Mouse (Mus musculus) limb, embryonic 11.5 days (tissue): Measurements from ENCODE around the gene Hypk. TPM values are rescaled to one million over a fixed set of nuclear protein-coding genes. Genes with fewer than 3 reads are reported as not detected.
"Not testable (repeated sequence)": the region's sequence is repeated elsewhere in the genome, so short reads cannot be mapped to it uniquely, and the experiment has no call there.

Experiments
- ATAC-seq: fragments of 200-750 bp; cut with Nextera tagmentation; 2 replicates; pipeline ENCODE4 v1.8.0; 2017; ENCODE audit warnings: low read depth; ENCODE audit not compliant: insufficient number of reproducible peaks, low FRiP score, low TSS enrichment
- DNase-seq: peaks from one replicate; pipeline ENCODE4 v3.0.0-alpha.2; 2015; ENCODE audit warnings: low spot score
- H3K27ac ChIP-seq: fragments of 300-500 bp; sonication (generic); replicated peaks from 2 replicates; pipeline ENCODE4 v1.5.1; 2014; ENCODE audit warnings: low read depth, mild to moderate bottlenecking, low read length
- H3K27me3 ChIP-seq: fragments of 300-500 bp; sonication (generic); 2 replicates; pipeline ENCODE4 v1.6.1; 2014; ENCODE audit warnings: mild to moderate bottlenecking, low read length, mixed read lengths; ENCODE audit not compliant: control insufficient read depth, insufficient read depth
- H3K36me3 ChIP-seq: fragments of 300-500 bp; sonication (generic); 2 replicates; pipeline ENCODE4 v1.6.1; 2014; ENCODE audit warnings: mild to moderate bottlenecking, low read length, moderate library complexity, mixed read lengths; ENCODE audit not compliant: control insufficient read depth, insufficient read depth
- H3K4me1 ChIP-seq: fragments of 300-500 bp; sonication (generic); 2 replicates; pipeline ENCODE4 v1.6.1; 2014; ENCODE audit warnings: low read length, mixed read lengths; ENCODE audit not compliant: control insufficient read depth, insufficient read depth
- H3K4me2 ChIP-seq: fragments of 300-500 bp; sonication (generic); 2 replicates; pipeline ENCODE4 v1.6.1; 2014; ENCODE audit warnings: low read depth, mild to moderate bottlenecking, moderate library complexity; ENCODE audit not compliant: severe bottlenecking
- H3K4me3 ChIP-seq: fragments of 300-500 bp; sonication (generic); 2 replicates; pipeline ENCODE4 v1.5.1; 2014; ENCODE audit warnings: low read depth, low read length
- H3K9ac ChIP-seq: fragments of 300-500 bp; sonication (generic); 2 replicates; pipeline ENCODE4 v1.6.1; 2014; ENCODE audit warnings: mild to moderate bottlenecking, low read length
- H3K9me3 ChIP-seq: fragments of 300-500 bp; sonication (generic); 2 replicates; pipeline ENCODE4 v1.6.1; 2016; ENCODE audit warnings: low read length; ENCODE audit not compliant: control insufficient read depth
- WGBS: fragments of 180-500 bp; shearing (Covaris S2); extraction: QIAGEN DNeasy Blood & Tissue Kit; methylation state at CpG from one replicate; pipeline ENCODE4 v1.1.7; 2014; 5-methylcytosine and 5-hydroxymethylcytosine counted together
- polyA plus RNA-seq: library from polyadenylated mRNA; unstranded; fragments of >200 nt; fragmentation: Nextera tagmentation; extraction: Ambion mirVana; gene quantifications from 2 replicates; pipeline ENCODE4 v1.2.1, GENCODE M21; 2014

Hypk gene
- polyA plus RNA-seq, 1 experiment from 2014 or later, result 122 TPM

GRCm38 (mm10) chr2:121449545-121450011 lies 3.5 kb upstream of the Hypk start:
- ATAC-seq, result peak; percentile 0
- Histone ChIP-seq H3K9ac (peak overlapping the region; percentile 94), H3K27ac (peak overlapping the region; percentile 90; the same call in 1 of the 2 replicates), H3K4me2 (peak overlapping the region; percentile 85), H3K27me3 (no peaks in the 10 kb centered on the region), H3K4me1 (peaks cover 13% of the 10 kb centered on the region), H3K36me3 (peaks cover 7% of the 10 kb centered on the region; the same call in 1 of the 2 replicates), H3K4me3 (peak overlapping the region; percentile 100), H3K9me3 (no peaks in the 10 kb centered on the region)
- under 1% methylated on average over 53 of the region's 54 CpGs for WGBS
- DNase-seq, result peak; percentile 54

GRCm38 (mm10) chr2:121450093-121450492 lies 3.0 kb upstream of the Hypk start:
- H3K9me3 ChIP-seq, result no peaks in the 10 kb centered on the region
- H3K4me3 ChIP-seq, result peak overlapping the region; percentile 100
- H3K9ac ChIP-seq, result peak overlapping the region; percentile 94

GRCm38 (mm10) chr2:121452361-121452760 lies 729 bp upstream of the Hypk start:
- peaks cover 13% of the 10 kb centered on the region for H3K4me1 ChIP-seq
- H3K4me2 ChIP-seq, result no peak overlapping the region
- no peak overlapping the region for H3K4me3 ChIP-seq
- 87% methylated on average over 4 of the region's 4 CpGs for WGBS
- no peak for DNase-seq
- H3K27me3 ChIP-seq, result no peaks in the 10 kb centered on the region
- no peaks in the 10 kb centered on the region for H3K9me3 ChIP-seq
- H3K36me3 ChIP-seq, result peaks cover 7% of the 10 kb centered on the region; the same call in 1 of the 2 replicates
- no peak overlapping the region for H3K9ac ChIP-seq
- ATAC-seq, result no peak
- no peak overlapping the region for H3K27ac ChIP-seq

More at GRCm38 (mm10) chr2:121450093-121450492, 3.0 kb upstream of the Hypk start:
- H3K27ac ChIP-seq, result no peak overlapping the region
- peak overlapping the region; percentile 85 for H3K4me2 ChIP-seq
- no peaks in the 10 kb centered on the region for H3K27me3 ChIP-seq
- 1% methylated on average over 7 of the region's 7 CpGs for WGBS
- DNase-seq (no peak), ATAC-seq (no peak)
- H3K4me1 ChIP-seq, result peaks cover 13% of the 10 kb centered on the region
- H3K36me3 ChIP-seq, result peaks cover 7% of the 10 kb centered on the region; the same call in 1 of the 2 replicates

- no peak for DNase-seq
- 85% methylated on average over 6 of the region's 6 CpGs for WGBS
- Histone ChIP-seq H3K27ac (no peak overlapping the region), H3K4me1 (peaks cover 13% of the 10 kb centered on the region), H3K9me3 (no peaks in the 10 kb centered on the region), H3K4me3 (no peak overlapping the region), H3K4me2 (no peak overlapping the region), H3K36me3 (peaks cover 7% of the 10 kb centered on the region; the same call in 1 of the 2 replicates), H3K27me3 (no peaks in the 10 kb centered on the region), H3K9ac (no peak overlapping the region)
- no peak for ATAC-seq
Measured at GRCm38 (mm10) chr2:121453917-121454316, 827 bp downstream of the Hypk start.

- no peak overlapping the region for H3K27ac ChIP-seq
- ATAC-seq (no peak), DNase-seq (no peak)
- peaks cover 8% of the 10 kb centered on the region; the same call in 1 of the 2 replicates for H3K4me1 ChIP-seq
- no peak overlapping the region for H3K9ac ChIP-seq
- no peaks in the 10 kb centered on the region for H3K9me3 ChIP-seq
- WGBS, result 76% methylated on average over 5 of the region's 5 CpGs
- no peak overlapping the region for H3K4me3 ChIP-seq
- no peak overlapping the region for H3K4me2 ChIP-seq
- H3K27me3 ChIP-seq, result no peaks in the 10 kb centered on the region
- peaks cover 7% of the 10 kb centered on the region; the same call in 1 of the 2 replicates for H3K36me3 ChIP-seq
Measured at GRCm38 (mm10) chr2:121455534-121455933, 2.4 kb downstream of the Hypk start.

GRCm38 (mm10) chr2:121456692-121457642 lies 3.9 kb downstream of the Hypk start, which contains the start of gene Serinc4:
Gene Serinc4 (minus strand): TSS chr2:121456781.
- peak within 1 kb of the TSS; percentile 65 for H3K4me2 ChIP-seq
- peak; percentile 89 for DNase-seq
- ATAC-seq, result peak; percentile 84
- peak within 1 kb of the TSS; percentile 73 for H3K4me3 ChIP-seq
- H3K36me3 ChIP-seq, result peaks cover 7% of the 10 kb centered on the region; the same call in 1 of the 2 replicates
- H3K9ac ChIP-seq, result peak within 1 kb of the TSS; percentile 77
- WGBS, result 4% methylated on average over 41 of the region's 41 CpGs
- 0 out of 2 replicates have a peak within 1 kb of the TSS, but pooled peaks have one; percentile 6 for H3K27ac ChIP-seq
- peaks cover 3% of the 10 kb centered on the region; the same call in 1 of the 2 replicates for H3K4me1 ChIP-seq
- no peaks in the 10 kb centered on the region for H3K27me3 ChIP-seq
- no peaks in the 10 kb centered on the region for H3K9me3 ChIP-seq

- Histone ChIP-seq H3K27me3 (no peaks in the 10 kb centered on the region), H3K9ac (no peak overlapping the region), H3K4me1 (peaks cover 3% of the 10 kb centered on the region; the same call in 1 of the 2 replicates), H3K36me3 (no peaks in the 10 kb centered on the region; the same call in 1 of the 2 replicates), H3K9me3 (no peaks in the 10 kb centered on the region), H3K4me3 (no peak overlapping the region), H3K27ac (no peak overlapping the region), H3K4me2 (no peak overlapping the region)
- 82% methylated on average over 2 of the region's 2 CpGs for WGBS
- ATAC-seq (no peak), DNase-seq (no peak)
Measured at GRCm38 (mm10) chr2:121460071-121460470, 7.0 kb downstream of the Hypk start.

- not testable (repeated sequence) for H3K9me3 ChIP-seq, ATAC-seq, DNase-seq, H3K4me2 ChIP-seq, H3K4me1 ChIP-seq, H3K9ac ChIP-seq, H3K4me3 ChIP-seq, H3K27me3 ChIP-seq, H3K27ac ChIP-seq, H3K36me3 ChIP-seq
- whole genome bisulfite sequencing, result 91% methylated on average over 2 of the region's 6 CpGs
Measured at GRCm38 (mm10) chr2:121468982-121469381, 15.9 kb downstream of the Hypk start.
